Mouse (Mus musculus) intestine, embryonic 14.5 days (tissue): ENCODE results near the gene Naa38. TPM values are rescaled to one million over a fixed set of nuclear protein-coding genes. Genes with fewer than 3 reads are reported as not detected.

ENCODE experiments used
- ATAC-seq: fragments of 200-750 bp; cut with Nextera tagmentation; replicated peaks from 2 replicates; pipeline ENCODE4 v1.8.0; 2017; ENCODE audit warnings: low read depth, moderate number of reproducible peaks, moderate TSS enrichment, moderate library complexity; ENCODE audit not compliant: low FRiP score, low TSS enrichment
- DNase-seq: peaks from one replicate; pipeline ENCODE4 v3.0.0-alpha.2; 2018; ENCODE audit warnings: low spot score
- H3K27ac ChIP-seq: fragments of 300-500 bp; sonication (generic); 2 replicates; pipeline ENCODE4 v1.5.1; 2014; ENCODE audit warnings: low read depth, mild to moderate bottlenecking, control low read depth
- H3K27me3 ChIP-seq: fragments of 300-500 bp; sonication (generic); replicated peaks from 2 replicates; pipeline ENCODE4 v1.6.1; 2014; ENCODE audit warnings: low read length, control low read depth; ENCODE audit not compliant: control insufficient read depth, insufficient read depth
- H3K36me3 ChIP-seq: fragments of 300-500 bp; sonication (generic); 2 replicates; pipeline ENCODE4 v1.6.1; 2014; ENCODE audit warnings: low read length, control low read depth; ENCODE audit not compliant: control insufficient read depth, insufficient read depth
- H3K4me1 ChIP-seq: fragments of 300-500 bp; sonication (generic); replicated peaks from 2 replicates; pipeline ENCODE4 v1.6.1; 2014; ENCODE audit warnings: low read length, control low read depth, mixed read lengths; ENCODE audit not compliant: control insufficient read depth, insufficient read depth
- H3K4me2 ChIP-seq: fragments of 300-500 bp; sonication (generic); 2 replicates; pipeline ENCODE4 v1.6.1; 2014; ENCODE audit warnings: low read length
- H3K4me3 ChIP-seq: fragments of 300-500 bp; sonication (generic); 2 replicates; pipeline ENCODE4 v1.5.1; 2014; ENCODE audit warnings: low read depth, low read length, control low read depth, mixed read lengths
- H3K9ac ChIP-seq: fragments of 300-500 bp; sonication (generic); 2 replicates; pipeline ENCODE4 v1.6.1; 2014; ENCODE audit warnings: mild to moderate bottlenecking, low read length
- H3K9me3 ChIP-seq: fragments of 300-500 bp; sonication (generic); 2 replicates; pipeline ENCODE4 v1.6.1; 2016; ENCODE audit warnings: low read length, control low read depth; ENCODE audit not compliant: control insufficient read depth
- WGBS: fragments of 180-500 bp; shearing (Covaris S2); extraction: QIAGEN DNeasy Blood & Tissue Kit; methylation state at CpG from one replicate; pipeline ENCODE4 v1.1.7; 2014; 5-methylcytosine and 5-hydroxymethylcytosine counted together
- polyA plus RNA-seq: library from polyadenylated mRNA; unstranded; fragments of >200 nt; fragmentation: Nextera tagmentation; extraction: Ambion mirVana; gene quantifications from 2 replicates; pipeline ENCODE4 v1.2.1, GENCODE M21; 2014

Naa38 gene
- polyA plus RNA-seq, 1 experiment from 2014 or later, result 197 TPM

- peaks cover 35% of the 10 kb centered on the region for H3K4me1 ChIP-seq
- no peaks in the 10 kb centered on the region for H3K27me3 ChIP-seq
- peak overlapping the region; percentile 64 for H3K4me2 ChIP-seq
- H3K36me3 ChIP-seq, result peaks cover 26% of the 10 kb centered on the region
- ATAC-seq, result peak; percentile 77
- no peaks in the 10 kb centered on the region for H3K9me3 ChIP-seq
- H3K27ac ChIP-seq, result peak overlapping the region; percentile 100
- peak overlapping the region; percentile 80 for H3K4me3 ChIP-seq
- H3K9ac ChIP-seq, result peak overlapping the region; percentile 31
- WGBS, result under 1% methylated on average over 26 of the region's 26 CpGs
- peak; percentile 95 for DNase-seq
Measured at GRCm38 (mm10) chr11:69366157-69366854, 29.0 kb upstream of the Naa38 start.

- H3K27me3 ChIP-seq, result no peaks in the 10 kb centered on the region
- peaks cover 43% of the 10 kb centered on the region for H3K4me1 ChIP-seq
- no peaks in the 10 kb centered on the region for H3K9me3 ChIP-seq
- H3K36me3 ChIP-seq, result peaks cover 19% of the 10 kb centered on the region
- H3K4me3 ChIP-seq, result peak overlapping the region; percentile 80
- WGBS, result under 1% methylated on average over 22 of the region's 22 CpGs
- DNase-seq (peak; percentile 85), ATAC-seq (peak; percentile 3; the same call in 1 of the 2 replicates)
- H3K4me2 ChIP-seq, result peak overlapping the region; percentile 64
- peak overlapping the region; percentile 100 for H3K27ac ChIP-seq
- H3K9ac ChIP-seq, result peak overlapping the region; percentile 100
Measured at GRCm38 (mm10) chr11:69366855-69367615, 28.3 kb upstream of the Naa38 start.

- Histone ChIP-seq H3K4me2 (peak overlapping the region; percentile 64), H3K9ac (peak overlapping the region; percentile 100), H3K27me3 (no peaks in the 10 kb centered on the region), H3K36me3 (peaks cover 11% of the 10 kb centered on the region), H3K9me3 (no peaks in the 10 kb centered on the region), H3K4me1 (peaks cover 50% of the 10 kb centered on the region), H3K4me3 (peak overlapping the region; percentile 80), H3K27ac (peak overlapping the region; percentile 100)
- ATAC-seq (peak; percentile 0; the same call in 1 of the 2 replicates), DNase-seq (peak; percentile 69)
- WGBS, result under 1% methylated on average over 22 of the region's 22 CpGs
Measured at GRCm38 (mm10) chr11:69367616-69368355, 27.5 kb upstream of the Naa38 start.

- DNase-seq (peak; percentile 79), ATAC-seq (peak; percentile 22)
- H3K4me1 ChIP-seq, result peaks cover 50% of the 10 kb centered on the region
- no peaks in the 10 kb centered on the region for H3K27me3 ChIP-seq
- H3K36me3 ChIP-seq, result peaks cover 5% of the 10 kb centered on the region
- peak overlapping the region; percentile 100 for H3K9ac ChIP-seq
- under 1% methylated on average over 60 of the region's 106 CpGs for WGBS
- H3K4me2 ChIP-seq, result peak overlapping the region; percentile 64
- no peaks in the 10 kb centered on the region for H3K9me3 ChIP-seq
- H3K27ac ChIP-seq, result peak overlapping the region; percentile 100
- peak overlapping the region; percentile 80 for H3K4me3 ChIP-seq
Measured at GRCm38 (mm10) chr11:69368356-69369214, 26.7 kb upstream of the Naa38 start.

- H3K4me1 ChIP-seq, result peaks cover 42% of the 10 kb centered on the region
- WGBS, result 2% methylated on average over 10 of the region's 34 CpGs
- peak within 1 kb of the TSS; percentile 64 for H3K4me2 ChIP-seq
- H3K9me3 ChIP-seq, result no peaks in the 10 kb centered on the region
- H3K27ac ChIP-seq, result peak within 1 kb of the TSS; percentile 100
- H3K9ac ChIP-seq, result peak within 1 kb of the TSS; percentile 100
- ATAC-seq, result no peak
- H3K27me3 ChIP-seq, result no peaks in the 10 kb centered on the region
- peaks cover 10% of the 10 kb centered on the region for H3K36me3 ChIP-seq
- peak within 1 kb of the TSS; percentile 80 for H3K4me3 ChIP-seq
- DNase-seq, result peak; percentile 73
Measured at GRCm38 (mm10) chr11:69369215-69369989, 25.9 kb upstream of the Naa38 start, which contains the start of gene Chd3. Chd3 (minus strand) TSS chr11:69369406.

- H3K27ac ChIP-seq, result peak overlapping the region; percentile 100
- H3K9ac ChIP-seq, result peak overlapping the region; percentile 100
- peaks cover 34% of the 10 kb centered on the region for H3K4me1 ChIP-seq
- 15% methylated on average over 2 of the region's 2 CpGs for WGBS
- peak overlapping the region; percentile 59 for H3K4me2 ChIP-seq
- no peak for ATAC-seq
- no peak for DNase-seq
- H3K36me3 ChIP-seq, result peaks cover 10% of the 10 kb centered on the region
- H3K4me3 ChIP-seq, result peak overlapping the region; percentile 80
- H3K27me3 ChIP-seq, result no peaks in the 10 kb centered on the region
- H3K9me3 ChIP-seq, result no peaks in the 10 kb centered on the region
Measured at GRCm38 (mm10) chr11:69369990-69370816, 25.1 kb upstream of the Naa38 start.

GRCm38 (mm10) chr11:69370817-69371215 lies 24.5 kb upstream of the Naa38 start:
- H3K27ac ChIP-seq, result peak overlapping the region; percentile 64
- H3K36me3 ChIP-seq, result peaks cover 13% of the 10 kb centered on the region
- H3K9me3 ChIP-seq, result no peaks in the 10 kb centered on the region
- ATAC-seq, result no peak
- 18% methylated on average over 9 of the region's 9 CpGs for WGBS
- no peaks in the 10 kb centered on the region for H3K27me3 ChIP-seq
- H3K4me1 ChIP-seq, result peaks cover 28% of the 10 kb centered on the region
- DNase-seq, result no peak
- H3K4me2 ChIP-seq, result peak overlapping the region; percentile 38
- H3K4me3 ChIP-seq, result peak overlapping the region; percentile 6; the same call in 1 of the 2 replicates
- H3K9ac ChIP-seq, result no peak overlapping the region
